Mouse (Mus musculus) cerebellum, adult 18-20 months (tissue): ENCODE measurements around the gene Gabrb3.
A peak's percentile ranks its signal among the peaks of the same experiment; 100 is the strongest.

Source experiments
- DNase-seq, 2 experiments: peaks; one replicate each; pipeline ENCODE4 v3.0.0; 2021

Gabrb3 gene

DNA sequence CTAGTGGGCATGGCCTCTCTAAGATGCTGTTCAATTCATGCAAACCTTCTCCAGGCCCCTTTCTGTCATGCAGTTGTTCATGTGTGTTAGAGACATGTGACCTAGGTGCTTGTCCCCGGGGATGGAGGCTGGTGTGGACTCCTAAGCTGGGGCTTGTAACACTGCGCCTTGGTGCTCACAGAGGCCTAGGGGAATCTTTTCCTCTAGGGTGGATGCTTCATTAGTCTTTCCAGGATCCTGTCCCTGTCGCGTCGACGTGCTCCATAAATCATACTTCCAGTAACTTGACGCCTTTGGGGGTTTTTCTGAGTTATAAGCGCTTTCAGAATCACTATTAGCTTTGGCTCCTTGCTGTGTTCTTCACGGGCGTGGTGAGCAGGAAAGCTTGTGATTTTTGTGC is 113.2 kb downstream of the Gabrb3 start:
- no peak for DNase-seq

DNA sequence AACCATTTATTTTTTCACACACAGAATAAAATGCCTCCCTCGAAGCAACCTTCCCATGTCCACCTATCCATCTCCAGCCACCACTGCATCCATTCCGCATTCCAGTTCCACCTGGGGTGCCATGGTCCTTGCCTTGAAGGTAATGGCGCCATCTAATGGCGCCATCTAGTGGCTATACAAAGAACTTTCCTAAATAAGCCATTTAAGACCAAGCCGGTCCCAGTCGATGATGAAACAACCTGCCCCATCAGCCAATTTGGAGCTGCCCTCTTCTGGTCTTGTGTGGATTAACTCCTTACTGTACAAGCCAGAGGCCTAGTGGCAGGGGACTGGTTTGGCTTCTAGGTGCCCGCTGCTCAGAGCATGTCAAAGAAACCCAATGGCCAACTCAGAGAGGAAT is 119.1 kb downstream of the Gabrb3 start:
- no peak for DNase-seq

DNA sequence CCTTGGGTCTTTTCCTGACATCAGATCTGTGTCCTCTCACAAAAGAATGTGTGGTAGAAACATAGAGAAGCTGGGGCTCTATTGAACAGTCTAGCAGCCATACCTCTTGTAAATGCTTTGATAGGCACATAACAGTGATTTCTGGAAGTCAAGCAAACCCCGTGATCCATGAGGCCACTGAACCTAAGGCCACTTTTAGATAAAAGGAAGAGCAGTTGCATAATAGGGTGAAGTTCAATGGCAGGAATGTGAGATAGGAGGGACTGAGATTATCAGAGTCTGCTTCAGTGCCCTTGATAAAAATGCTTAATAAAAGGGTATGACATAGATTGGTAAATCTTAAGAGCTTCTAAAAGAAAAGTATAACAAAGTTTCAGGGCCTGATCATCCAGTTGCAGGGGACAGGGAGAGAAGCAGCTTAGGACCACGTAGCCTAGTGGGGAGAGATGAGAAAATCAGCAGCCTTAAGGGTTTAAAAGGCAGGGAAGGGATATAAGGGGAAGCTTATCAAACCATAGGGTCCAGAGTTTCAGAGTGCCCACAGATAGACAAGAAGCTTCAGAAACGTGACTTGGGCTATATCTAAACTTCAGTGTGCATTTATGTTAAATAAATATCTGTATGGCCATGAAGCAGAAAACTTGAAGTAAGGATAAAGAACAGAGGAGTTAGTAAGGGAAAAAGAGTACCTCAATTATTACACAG is 141.4 kb downstream of the Gabrb3 start:
- DNase-seq: no peak

DNA sequence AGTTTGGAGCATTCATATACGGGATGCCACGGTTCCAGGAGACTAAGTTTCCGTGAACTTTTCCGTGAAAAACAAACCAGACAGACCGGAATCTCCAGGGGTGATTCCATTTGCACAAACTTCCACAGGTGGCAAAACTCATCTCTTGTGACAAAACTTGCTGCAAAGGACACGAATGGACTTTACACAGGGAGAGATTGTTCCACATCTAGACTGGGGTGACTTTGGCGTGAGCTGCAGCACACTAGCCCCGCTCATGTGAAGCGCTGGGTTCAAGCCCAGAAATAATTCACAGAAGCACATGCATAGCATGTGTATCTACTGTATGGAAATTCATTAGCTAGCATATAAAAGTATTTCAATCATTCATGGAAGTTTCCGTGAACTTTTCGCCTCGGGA is 144.9 kb downstream of the Gabrb3 start:
- DNase-seq: no peak

DNA sequence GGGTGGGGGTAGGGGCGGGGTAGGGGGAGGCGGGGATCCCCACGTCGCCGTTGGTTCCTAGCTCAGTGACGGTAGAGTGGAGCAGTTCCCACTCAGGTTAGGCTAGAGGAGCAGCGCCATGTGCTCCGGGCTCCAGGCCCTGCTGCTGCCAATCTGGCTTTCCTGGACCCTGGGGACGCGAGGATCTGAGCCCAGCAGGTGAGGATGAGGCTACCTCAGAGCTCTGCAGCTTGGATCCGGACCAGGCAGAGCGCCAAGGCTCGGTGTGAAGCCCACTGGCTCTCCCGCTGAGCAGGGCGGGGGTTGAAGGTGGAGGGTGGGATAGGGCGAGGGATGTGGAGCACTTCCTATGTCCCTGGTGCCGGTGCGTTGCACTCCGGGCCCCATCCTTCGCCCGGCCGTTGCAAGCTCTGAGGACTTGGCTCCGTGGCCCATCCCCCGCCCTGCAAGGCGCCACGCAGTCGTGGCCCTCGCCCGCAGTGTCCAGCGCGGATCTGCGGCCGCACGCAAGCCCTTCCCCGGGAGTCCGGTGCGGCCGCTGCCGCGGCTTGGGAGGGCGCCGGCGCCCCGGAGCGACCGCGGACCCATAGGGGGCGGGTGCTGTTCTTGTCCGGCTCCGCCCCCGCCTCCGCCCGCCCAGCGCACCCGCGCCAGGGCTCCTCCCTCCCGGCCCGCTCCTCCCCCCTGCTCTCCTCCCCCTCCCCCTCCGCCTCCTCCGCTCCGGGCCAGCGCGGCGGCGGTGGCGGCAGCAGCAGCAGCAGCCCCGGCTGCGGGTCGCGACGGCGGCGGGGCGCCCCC is 171.2 kb downstream of the Gabrb3 start:
- peak; percentile 83 to 92 for DNase-seq

DNA sequence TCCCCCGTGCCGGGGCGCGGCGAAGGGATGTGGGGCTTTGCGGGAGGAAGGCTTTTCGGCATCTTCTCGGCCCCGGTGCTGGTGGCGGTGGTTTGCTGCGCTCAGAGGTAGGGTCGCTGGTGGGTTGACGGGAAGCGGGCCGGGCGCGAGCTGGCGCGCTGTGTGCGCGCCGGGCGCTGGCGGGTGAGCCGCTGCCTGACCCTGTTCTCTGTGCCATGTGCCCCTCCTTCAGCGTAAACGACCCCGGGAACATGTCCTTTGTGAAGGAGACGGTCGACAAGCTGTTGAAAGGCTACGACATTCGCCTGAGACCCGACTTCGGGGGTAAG is 171.7 kb downstream of the Gabrb3 start:
- no peak for DNase-seq

DNA sequence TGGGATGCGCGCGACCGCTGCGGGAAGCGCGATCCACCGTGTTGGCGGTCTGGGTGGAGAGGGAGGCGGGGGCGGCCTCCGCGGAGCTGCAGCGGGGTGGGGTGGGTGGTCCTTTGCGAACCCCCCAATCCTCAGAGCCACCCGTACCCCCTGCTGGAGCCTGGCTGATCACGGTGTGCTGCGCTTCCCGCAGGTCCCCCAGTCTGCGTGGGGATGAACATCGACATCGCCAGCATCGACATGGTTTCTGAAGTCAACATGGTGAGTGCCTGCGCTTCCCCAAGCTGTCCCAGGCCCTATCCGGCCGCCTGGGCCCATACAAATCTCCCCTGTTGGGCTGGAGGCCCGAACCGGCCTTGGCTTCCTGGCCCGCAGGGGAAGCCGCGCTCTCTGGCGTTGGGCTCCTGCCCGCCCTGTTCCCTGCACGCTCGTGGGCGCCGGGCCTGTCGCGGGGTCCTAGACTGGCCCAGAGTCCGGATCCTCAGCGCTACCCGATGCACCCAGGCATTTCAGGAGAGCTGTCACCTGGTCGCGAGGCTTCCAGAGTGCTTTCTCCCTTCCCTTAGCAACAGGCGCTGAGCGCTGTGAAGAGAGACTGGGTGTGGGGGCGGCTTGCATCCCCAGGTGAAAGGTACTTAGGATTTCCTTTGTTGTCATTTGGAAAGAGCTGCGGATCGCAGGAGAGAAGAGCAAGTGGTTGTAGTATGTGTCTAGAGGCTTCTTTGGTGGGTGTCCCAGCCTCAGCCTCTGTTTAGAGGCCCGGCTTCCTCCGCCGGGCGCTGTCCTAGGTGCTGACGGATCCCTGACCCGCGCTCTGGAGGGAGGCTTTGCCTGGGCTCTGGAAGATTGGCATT is 172.3 kb downstream of the Gabrb3 start:
- peak; percentile 57 to 72 for DNase-seq

DNA sequence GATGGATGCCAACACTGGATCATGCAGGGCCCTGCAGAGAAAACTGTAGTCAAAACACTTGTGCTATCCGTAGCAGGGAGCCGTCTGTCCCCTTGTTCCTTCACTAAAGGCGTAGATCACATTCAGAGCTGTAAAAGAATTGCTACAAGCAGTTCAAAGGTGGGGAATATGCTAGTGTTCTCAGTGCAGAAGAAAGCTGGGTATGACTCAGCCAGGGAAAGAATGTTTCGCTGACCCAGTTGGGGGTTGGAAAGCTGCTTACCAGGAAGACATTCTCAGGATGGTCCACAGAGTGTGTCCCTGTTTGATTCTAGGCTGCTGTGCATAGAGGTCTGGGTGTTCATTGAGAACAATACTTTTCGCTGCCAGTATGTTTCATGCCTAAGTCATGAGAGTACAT is 177.8 kb downstream of the Gabrb3 start:
- peak in 1 of 2 experiments; percentile 22 for DNase-seq

DNA sequence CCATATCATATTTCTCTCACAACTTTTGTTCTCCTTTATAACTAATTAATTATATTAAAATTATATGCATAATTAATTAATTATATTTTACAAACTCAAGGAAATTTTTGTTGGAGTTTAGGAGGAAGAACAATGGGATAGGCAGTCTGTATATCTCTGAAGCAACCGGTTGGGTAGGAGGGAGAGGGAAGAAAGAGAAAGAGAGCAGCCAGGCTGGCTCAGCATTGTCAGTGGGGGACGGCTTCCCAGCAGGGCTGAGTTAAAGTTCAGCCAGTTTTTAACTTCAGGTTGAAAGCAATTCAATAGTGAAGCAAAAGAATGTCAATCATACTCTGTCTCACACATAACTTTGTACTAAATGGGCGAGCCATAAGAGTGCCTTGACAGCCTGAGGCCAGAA is 199.2 kb downstream of the Gabrb3 start:
- DNase-seq: no peak

DNA sequence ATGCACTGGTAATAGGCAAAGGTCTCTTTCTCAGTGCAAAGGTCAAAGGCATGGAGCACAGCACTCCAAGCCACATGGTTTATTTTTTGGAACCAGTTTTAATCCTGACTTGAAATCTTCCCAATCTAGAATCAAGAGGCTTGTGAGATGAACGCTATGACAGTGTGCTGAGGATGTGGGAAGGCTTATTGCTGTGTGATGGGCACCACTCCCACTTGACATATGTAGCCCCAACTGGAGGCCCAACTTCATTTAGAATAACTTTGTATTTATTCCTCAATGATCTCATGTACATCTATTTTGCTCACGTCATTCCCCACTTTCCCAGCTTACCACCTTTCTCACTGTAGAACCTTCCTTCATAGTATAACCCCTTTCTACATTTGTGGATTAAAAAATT is 200.5 kb downstream of the Gabrb3 start:
- DNase-seq: peak; percentile 22 to 24

DNA sequence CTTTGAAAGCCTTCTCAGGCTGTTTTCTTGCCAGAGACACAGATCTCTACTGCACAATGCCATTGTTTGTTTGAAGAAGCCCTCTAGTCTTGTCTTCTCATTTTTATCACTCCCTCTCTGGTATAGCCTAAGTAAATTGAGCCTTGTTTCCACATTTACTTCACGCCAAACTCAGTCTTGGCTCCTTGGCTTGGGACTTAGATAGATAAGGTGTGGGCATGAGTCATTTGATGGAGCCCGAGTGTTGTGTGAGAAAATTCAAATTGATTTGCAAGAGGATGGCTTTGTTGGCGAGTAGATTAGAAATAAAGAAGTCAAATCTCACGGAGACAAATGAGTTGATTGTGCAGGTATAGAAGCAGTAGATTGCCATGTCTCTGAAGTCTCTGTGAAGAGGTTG is 204.2 kb downstream of the Gabrb3 start:
- no peak for DNase-seq

DNA sequence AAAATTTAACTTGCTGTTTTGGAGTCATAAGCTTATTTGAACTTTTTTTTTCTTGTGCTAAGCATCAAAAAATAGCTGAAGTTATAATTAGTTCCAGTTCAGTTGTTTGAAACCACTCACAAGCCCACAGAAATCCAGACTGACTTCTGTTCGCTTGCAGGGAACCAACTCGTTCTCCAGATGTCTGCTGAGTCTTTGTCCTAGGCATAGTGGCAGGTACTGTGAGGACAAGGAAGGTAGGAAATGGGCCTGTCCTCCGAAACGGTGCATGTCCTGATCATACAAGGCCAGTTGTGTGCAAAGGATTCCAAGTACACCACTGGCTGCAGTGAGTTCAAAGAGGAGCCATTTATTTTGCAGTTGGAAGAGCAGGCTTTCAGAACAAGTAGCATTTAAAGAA is 215.5 kb downstream of the Gabrb3 start:
- DNase-seq: no peak

DNA sequence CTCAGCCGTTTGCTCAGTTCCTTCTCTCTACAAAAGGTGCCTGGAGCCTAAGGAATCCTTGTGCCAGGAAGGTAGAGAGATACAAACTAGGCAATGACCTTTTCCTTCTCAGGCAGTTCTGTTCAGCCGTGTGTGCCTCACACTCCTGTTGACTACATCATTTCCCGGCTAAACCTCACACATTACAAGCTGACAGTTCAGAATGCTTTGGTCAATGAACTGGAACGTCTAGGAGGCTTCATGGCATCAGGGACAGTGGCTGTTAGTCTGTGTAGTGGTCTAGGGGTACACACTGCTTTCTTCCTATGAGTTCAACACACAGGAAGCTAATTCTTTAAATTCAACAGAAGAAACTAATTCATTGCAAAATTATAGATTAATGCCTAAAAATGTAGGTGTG is 216.2 kb downstream of the Gabrb3 start:
- DNase-seq: no peak

DNA sequence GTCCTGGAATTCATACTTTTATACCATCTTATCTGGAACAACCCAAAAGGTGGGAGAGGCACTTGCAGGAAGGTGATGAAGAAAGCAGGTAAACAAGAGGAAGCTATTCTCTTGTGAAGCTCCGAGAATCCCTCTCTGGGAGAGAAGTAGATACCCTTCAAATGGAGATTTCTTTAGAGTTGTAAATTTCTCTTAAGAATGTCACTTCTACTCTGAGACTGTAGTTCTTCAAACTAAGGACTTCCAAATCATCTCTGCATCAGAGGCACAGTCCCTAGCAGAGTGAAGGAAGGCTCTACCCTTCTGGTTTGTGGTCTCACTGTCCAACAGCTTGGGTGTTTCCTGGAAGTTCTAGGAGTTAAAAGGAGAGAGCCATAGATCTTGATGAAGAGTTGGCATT is 221.3 kb downstream of the Gabrb3 start:
- no peak for DNase-seq

DNA sequence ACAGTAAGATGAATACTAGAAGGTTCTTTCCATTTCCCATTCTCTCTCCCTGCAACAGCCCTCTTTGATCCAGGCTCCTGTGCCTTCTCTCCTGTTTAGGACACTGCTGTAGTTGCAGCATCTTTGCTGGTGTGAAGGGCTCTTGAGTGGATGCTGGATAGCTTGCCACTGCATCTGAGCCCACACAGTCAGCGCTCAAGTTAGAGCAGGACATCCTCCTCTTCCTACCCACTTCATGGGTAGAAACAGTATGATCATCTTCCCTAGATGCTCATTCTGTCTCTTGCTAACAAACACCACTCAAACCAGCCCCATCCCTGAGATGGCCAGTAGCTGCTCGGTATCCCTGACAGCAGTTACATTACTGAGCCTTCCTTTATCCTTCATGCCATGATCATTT is 227.9 kb downstream of the Gabrb3 start:
- DNase-seq: no peak

DNA sequence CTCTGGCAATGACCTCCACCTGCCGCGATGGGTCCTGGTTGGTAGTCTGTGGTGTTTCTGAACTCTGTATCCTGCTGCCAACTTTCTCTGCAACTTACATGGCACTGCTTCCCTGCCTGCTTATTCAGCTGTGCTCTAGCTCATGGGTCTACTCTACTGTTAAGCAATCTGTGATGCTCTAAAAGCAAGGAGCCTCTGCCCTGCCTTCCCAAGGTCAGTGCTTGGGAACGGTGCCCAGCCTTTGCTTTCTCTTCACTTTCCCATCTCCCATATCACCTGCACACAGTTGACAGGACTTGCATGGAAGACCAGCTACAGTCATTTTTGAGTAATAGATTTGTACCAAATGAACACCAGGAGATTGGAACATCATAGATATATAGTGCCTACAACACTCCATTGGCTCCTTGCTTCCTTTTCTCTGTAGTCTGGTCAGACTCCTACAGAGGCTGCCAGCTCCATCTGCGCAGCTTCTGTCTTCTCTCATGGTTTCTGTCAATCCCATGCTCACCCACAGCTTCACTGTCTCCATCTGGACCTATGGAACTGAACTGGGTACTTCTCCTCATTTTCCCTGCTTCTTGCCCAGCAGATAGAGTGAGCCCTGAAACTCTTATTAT is 228.8 kb downstream of the Gabrb3 start:
- peak; percentile 49 to 59 for DNase-seq

DNA sequence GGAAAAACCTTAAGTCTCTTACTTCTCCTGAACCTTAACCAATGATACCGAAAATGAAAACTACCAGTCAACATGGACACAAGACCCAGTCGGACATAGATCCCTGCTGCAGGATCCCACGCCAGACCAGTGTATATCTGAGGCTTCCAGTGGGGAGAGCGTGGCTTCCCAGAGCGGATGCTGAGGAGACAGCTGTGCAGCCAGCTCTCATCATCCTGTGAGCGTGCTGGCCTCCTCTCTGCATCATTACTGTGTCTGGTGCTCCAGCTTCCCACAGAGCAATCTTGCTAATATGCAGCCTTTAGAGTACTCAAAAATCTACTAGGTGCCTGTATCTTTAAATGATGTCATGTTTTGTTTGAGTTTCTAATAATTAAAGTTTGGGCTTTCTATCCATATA is 257.9 kb downstream of the Gabrb3 start:
- no peak for DNase-seq

DNA sequence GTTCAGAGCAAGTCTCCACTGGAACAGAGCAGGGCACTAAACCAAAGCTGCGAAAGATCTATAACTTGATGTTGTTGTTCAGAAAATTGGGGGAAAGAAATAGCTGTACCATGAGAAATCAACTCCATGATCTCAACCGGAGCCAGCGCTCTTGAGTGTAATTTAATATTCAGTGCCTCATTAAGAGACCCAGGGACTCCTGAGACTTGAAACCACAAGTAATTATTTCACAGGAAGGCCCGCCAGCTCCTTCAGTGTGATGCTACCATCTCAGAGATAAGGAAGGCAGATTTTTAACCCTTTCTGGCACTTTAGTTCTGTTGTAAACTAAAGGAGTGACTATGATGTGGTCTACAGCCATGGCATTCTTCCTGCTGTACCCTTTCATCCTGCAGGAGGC is 270.3 kb downstream of the Gabrb3 start:
- no peak for DNase-seq

DNA sequence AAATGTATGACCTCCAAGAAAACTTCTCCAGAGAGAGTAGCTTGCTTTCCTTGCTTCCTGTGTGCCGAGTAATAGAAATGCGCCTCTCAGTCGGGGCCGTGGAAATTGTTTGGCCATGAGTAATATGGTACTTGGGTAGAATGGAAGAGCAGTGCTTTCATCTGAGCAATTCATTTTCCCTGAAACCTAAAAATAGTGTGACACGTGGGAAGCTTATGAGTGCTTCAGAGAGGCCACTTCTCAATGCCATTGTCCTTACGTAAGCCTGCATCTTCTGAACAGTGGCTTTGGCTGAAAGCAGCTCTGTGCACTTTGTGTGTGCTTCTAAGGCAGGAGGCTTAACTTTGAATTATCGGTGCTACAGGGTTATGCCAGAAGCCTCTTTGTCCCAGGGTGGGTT is 280.9 kb downstream of the Gabrb3 start:
- DNase-seq: peak in 1 of 2 experiments; percentile 16

DNA sequence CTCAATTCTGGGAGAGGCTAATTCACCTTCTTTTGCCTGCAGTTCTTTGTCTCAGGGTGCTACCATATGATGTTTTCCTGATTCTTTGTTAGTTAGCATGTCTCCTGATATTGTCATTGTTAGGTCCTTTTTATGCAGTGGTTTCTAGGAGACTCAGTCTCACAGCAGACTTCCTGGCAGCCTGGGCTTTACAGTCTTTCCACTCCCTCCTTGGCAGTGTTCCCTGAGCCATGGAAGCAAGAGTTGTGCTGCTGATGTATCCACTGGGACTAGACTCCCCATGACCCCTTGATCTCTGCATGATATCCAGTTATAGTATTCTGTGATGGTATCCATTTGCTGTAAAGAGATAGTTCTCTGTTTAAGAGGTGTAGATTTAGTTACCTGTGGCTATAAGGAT is 281.6 kb downstream of the Gabrb3 start:
- peak in 1 of 2 experiments; percentile 22 for DNase-seq

DNA sequence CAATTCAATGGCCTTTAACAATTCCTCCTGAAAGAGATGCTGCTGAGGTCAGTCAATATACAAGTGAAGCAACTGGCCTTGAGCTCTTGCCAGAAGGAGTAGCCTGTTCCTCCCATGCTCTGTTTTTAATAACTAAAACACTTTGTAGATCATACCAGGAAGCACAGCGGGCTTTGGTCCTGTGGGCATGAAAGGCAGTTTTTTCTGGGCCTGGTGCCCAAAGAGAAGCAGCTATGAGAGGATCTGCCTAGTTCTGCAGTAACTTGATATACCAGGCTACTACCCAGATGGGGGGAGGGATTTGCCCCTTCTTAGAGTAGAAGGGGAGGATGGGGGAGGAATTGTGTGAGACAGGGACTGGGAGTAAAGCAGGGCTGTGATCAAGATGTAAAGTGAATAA is 284.1 kb downstream of the Gabrb3 start:
- DNase-seq: peak; percentile 39 to 56

DNA sequence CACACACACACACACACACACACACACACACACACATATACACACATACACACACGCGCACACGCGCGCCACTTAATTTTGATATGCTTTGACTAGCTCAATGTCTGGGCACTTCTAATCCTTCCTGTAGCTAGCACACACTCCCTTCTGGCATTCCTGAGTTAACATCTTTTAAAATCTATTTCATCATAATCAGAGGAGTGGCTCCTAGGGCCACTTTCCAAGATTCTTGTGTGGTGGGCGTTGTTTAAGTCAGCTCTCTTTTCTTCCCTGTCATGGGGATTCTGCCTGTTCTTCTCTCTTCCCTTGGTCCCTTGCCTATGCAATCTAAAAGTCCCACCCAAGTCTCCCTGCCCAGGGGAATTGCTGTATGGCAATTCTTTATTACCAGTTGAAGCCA is 286.6 kb downstream of the Gabrb3 start:
- no peak for DNase-seq
